Mouse (Mus musculus) heart, postnatal 36 days (tissue): ENCODE results near the gene 5330417C22Rik. TPM values are rescaled to one million over a fixed set of nuclear protein-coding genes. Genes with fewer than 3 reads are reported as not detected.
A peak's percentile ranks its signal among the peaks of the same experiment; 100 is the strongest.
"Not testable (repeated sequence)": the region's sequence is repeated elsewhere in the genome, so short reads cannot be mapped to it uniquely, and the experiment has no call there.

Experiments
- DNase-seq, 2 experiments: peaks; one replicate each; pipeline ENCODE4 v3.0.0; 2021 to 2022
- intact Hi-C: fragments of 180-260 bp; cut with DNase I; formaldehyde crosslinking; loops from one replicate; pipeline ENCODE4 v1.15.1; 2025
- total RNA-seq, 2 experiments: library from RNA; stranded (reverse); gene quantifications; 2 replicates each; pipeline ENCODE4 v1.2.3; 2021

5330417C22Rik gene
- total RNA-seq, 2 experiments from 2014 or later: not detected

DNA sequence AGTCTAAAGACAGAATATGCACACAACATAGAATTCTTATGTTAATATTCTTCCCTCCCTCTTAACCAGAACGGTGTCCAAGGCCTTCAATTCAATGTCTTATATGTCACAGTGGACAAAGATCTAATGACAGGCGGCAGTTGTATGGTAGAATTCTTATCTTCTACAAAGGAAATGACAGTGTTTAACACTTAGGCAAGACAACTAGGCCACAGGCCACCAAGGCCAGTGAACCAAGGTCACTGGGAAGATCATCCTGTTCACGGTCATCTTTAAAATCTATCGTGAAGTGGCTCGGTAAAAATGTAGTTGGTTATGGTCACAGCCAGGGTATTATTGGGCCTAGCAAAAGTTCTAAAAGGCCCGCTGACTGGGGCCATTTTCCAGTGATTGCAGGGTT is 2.4 kb downstream of the 5330417C22Rik start, which contains the start of gene 1700013F07Rik:
1700013F07Rik (plus strand) TSS at position 200 of the 400 bp plus-strand sequence.
- intact Hi-C loops: no loop called here
- DNase-seq: no peak

DNA sequence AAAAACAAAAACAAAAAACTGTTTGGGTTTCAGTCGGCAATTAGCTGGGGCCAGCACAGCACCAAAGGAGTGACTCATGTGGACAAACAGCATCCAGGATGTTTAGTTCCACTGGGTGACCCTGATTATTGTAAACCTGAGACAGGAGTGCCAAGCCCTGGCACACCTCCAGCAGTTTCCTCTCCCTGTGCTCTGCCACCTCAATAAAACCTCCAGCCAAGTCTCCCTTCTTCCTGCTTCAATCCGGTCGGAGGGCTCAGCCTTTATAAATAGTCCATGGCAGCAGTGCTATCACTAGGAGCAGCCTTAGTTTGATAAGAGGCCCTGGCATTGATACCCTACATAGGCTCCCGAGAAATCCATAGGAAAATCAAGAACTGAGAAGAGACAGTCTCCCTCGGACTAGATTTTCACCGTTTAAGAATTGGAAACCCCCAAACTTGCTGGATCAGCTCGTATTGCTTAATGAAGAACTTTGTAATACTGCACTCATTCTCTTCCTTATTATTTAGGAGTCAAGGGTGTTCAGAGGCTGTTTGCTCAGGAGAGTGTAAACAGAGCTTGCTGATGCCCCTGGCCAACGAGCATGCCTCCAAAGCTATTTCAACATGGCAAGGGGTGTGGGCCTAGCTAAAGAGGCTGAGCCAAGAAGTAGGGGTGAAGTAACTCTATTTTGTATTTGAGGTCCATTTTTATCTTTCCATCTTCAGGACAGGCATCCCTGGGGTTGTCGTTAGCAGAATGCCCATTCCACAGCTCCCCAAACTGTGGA is 3.0 kb downstream of the 5330417C22Rik start:
- intact Hi-C loops: no loop called here
- peak; percentile 9 to 17 for DNase-seq

DNA sequence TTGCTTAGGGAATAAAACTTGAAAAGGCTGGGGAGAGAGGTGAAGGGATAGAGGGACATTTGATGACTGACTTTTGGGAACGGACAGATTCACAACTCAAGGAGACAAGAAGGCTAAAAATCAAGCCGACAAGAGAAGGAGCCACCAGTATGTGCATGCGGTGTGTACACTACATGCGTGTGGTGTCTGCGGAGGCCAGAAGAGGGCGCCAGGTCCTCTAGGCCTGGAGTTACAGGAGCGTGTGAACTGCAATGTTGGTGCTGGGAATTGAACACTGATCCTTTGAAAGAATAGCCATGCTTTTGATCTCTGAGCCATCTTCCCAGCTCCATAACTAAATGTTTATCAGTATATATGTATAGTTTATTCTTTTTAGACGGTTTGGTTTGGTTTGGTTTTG is 7.8 kb downstream of the 5330417C22Rik start:
- no peak for DNase-seq
- intact Hi-C loops: no loop called here

DNA sequence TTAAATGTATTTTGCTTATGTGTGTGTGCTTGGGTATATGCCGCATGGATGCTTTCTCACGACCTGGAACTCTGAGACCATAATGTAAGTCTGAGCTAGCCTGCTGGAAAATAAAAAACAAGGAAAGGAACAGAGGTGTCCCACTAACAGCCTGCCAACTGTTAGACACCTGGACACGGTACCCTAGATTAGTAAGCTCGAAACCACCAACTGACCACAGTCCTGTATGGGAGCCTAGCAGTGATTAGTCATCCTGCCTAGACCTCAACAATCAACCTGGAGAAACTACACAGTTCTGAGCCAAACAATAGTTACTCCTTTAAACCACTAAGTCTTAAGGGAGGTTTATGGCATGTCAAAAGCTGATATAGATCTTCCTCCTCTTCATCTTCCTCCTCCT is 12.9 kb downstream of the 5330417C22Rik start:
- intact Hi-C loops: no loop called here
- DNase-seq: no peak

DNA sequence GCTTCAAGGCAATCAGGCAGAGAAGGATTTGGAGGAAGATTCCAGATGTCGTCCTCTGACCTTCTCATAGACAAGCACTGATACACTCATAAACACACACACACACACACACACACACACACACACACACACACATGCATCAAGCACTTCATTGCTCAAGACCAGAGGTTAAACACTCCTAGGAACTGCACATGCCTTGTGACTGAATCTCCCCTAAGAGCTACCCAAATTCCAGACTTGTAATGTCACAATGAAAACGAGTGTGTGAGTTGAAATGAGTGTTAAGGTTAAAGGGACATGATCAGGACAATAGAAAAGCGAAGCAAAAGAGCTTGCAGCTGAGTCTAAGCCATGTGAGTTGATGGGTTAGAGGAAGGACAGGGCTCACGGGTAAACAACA is 18.1 kb downstream of the 5330417C22Rik start:
- no peak for DNase-seq
- intact Hi-C loops: no loop called here

DNA sequence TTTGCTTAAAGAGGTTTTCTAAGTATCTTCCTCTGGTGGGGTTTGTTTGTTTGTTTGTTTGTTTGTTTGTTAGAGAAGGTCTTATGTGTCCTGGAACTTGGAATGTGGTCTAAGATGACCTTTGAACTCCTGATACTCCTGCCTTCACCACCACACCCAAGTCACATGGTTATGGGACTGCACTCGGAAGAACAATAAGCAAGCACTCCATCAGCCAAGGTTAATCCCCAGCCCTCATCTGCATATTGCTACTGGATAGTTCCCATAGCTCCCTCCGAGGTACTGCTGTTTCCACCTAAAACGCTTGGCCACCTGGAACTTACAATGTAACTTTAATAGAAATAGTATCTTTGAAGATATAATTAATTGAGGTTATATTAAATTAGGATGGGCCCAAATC is 22.9 kb downstream of the 5330417C22Rik start:
- intact Hi-C loops: no loop called here
- DNase-seq: no peak

DNA sequence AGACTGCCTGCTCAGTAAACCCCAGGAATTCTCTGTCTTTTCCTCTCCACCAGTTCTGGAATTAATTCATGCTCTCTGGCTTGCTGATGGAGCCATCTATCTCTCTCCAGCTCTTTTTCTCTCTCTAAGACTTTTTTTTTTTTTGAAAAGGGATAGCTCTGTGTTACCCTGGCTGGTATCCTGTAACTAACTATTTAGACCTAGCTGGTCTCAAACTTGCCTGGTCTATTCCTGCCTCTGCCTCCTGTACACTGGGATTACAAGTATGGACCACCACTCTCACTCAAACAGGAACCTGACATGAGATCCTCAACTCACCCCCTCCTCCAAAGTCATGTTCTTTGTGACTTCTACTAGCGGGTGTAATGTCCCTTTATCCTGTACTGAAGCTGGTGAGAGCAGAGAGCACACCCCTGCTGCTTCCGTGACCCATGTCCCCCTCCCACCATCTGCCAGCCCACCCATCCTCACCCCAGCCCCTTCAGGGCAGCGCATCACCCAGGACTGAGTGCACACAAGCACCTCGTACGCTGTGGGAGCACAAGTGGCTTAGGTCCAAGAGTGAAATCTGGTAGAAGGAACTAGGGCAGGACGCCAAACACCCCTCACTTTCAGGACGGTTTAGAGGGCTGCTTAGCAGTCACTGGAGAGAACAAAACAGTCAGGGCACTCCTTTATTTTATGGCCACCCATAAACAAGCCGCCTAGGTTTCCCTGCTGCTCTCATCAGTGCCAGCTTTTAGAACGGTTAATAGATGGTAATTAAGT is 25.4 kb downstream of the 5330417C22Rik start:
- DNase-seq: no peak
- intact Hi-C loops: no loop called here

DNA sequence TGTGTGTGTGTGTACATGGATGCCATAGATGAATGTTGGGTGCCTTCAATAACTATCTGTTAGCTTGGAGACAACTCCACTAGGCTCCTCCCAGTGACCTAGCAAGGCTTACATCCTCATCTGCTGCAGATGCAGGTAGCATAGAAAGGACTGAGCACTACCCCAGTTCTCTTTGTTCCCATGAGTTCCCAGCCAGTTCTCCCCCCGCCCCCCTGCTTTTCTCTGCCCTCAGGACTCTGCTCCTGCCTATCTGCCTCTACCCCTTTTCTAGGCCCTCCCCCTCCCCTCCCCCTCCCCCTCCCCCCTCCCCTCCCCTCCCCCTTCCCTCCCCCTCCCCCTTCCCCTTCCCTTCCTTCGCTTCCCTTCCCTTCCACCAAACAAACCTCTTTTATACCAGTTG is 26.2 kb downstream of the 5330417C22Rik start:
- no peak for DNase-seq
- intact Hi-C loops: no loop called here

DNA sequence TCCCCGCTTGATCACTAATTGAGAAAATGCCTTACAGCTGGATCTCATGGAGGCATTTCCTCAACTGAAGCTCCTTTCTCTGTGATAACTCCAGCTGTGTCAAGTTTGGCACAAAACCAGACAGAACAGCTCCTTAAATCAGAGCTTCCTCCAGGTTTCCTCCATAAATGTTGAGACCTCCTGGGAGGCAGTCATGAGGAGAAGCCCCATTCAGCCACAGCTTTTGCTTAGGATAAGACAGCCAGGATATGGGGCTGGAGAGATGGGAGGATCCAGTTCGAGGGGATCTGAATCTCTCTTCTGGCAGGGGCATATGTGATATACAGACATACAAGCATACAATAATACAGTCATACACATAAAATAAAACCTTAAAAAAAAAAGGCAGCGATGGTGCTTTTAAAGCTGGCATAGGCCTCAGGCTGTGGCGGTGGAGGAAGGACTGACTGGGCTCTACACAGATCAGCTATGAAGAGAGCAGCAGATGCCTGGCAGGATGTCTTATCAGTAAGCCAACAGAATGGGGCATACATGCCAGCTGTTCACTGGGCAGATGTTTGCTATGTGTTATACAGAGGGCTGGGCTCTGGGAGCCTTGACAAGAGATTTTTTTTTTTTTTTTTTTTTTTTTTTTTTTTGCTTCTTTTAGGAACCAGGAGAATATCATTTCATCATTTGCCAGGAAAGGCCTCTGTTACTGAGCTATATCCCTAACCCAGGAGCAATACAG is 27.4 kb downstream of the 5330417C22Rik start:
- intact Hi-C loops: no loop called here
- DNase-seq: no peak

DNA sequence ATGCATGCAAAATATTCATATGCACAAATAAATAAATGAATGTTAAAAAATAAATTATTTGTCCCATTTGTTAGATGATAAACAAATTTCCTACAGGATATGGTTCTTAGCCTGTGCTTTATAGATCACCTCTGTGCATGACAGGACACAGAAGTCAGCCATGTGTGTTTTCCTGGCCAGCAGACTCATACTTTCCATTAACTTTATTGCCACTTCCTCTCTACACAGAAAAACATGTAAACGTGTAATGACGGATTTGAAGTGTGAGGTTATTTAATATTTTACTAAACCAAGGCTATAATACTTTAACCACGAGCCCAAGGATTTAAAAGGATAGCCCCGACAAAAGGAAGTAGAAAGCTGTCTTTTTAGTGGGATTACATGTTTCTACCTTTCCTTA is 32.4 kb downstream of the 5330417C22Rik start:
- DNase-seq: no peak
- intact Hi-C loops: no loop called here

DNA sequence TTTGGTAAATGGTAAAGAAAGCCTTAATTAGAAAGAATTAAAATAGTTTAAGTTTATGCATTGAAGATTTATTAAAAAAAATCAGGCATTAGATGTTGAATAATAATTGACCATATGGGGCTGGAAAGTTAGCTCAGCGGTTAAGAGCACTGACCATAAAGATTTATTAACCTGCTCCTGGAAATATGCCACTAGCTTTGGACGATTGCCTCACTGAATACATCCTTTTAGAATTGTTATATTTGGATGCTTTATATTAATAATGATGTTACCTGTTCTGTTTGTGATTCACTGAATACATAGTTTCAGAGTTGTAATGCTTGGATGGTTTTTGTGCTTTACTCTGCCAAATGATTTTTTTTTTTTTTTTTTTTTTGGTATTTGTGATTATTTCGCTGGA is 34.9 kb downstream of the 5330417C22Rik start:
- intact Hi-C loops: not testable (repeated sequence)

DNA sequence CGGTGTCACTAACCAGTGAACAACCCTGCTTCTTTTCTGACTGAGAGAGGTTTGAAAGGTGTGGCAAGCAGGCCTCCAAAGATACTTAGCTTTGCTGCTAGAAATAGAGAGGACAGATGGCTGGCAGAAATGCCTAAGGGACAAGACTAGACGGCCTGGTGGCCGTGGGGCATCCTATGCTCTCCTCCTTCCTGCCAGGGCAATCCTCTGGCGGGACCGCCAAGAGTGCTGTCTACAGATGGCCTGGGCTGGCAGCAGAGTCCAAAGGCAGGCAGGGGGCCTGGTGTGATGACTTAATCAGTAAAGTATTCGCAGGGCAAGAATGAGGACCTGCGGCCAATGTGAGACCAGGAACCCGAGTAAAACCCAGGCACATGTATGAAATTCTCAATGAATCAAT is 36.5 kb downstream of the 5330417C22Rik start:
- DNase-seq: no peak
- intact Hi-C loops: no loop called here

More for the DNA sequence above, 34.9 kb downstream of the 5330417C22Rik start:
- not testable (repeated sequence) for DNase-seq

DNA sequence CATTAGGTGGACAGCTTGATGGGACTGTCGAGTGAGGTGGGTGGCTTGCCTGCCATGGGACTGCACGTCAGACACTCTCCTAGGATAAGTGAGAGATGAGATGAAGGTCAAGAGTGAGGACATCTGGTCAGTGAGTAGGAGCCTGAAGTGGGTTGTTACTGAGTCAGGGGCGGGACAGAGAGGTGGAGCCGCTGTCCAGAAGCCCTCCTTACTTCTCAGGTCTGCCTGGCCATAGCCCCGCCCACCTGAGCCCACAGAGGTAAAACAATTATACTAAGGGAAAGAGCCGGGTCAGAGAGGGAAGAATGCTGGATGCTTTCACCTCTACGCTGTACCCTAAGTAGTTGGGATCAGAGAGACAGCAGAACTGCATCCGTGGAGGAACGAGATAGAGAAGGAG is 38.7 kb downstream of the 5330417C22Rik start:
- no peak for DNase-seq
- intact Hi-C loops: no loop called here

DNA sequence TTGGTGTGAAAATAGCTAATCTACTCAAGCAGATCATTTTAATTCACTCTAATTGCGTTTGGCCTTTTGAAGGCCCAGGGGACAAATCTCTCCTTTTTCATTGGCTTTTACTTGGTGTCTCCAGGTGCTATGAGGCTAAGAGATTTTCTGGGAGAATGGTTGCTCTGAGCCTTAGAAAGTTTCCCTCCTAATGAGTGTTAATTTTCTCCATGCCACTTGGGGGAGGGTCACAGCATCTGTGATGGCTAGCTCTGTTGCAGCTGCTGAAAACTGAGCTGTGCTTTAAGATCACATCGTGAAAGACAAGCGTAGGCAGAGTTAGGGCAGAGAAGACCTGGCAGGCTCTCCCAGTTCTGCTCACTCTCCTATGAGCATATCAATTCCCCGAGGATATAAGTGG is 40.9 kb downstream of the 5330417C22Rik start:
- intact Hi-C loops: no loop called here
- no peak for DNase-seq

DNA sequence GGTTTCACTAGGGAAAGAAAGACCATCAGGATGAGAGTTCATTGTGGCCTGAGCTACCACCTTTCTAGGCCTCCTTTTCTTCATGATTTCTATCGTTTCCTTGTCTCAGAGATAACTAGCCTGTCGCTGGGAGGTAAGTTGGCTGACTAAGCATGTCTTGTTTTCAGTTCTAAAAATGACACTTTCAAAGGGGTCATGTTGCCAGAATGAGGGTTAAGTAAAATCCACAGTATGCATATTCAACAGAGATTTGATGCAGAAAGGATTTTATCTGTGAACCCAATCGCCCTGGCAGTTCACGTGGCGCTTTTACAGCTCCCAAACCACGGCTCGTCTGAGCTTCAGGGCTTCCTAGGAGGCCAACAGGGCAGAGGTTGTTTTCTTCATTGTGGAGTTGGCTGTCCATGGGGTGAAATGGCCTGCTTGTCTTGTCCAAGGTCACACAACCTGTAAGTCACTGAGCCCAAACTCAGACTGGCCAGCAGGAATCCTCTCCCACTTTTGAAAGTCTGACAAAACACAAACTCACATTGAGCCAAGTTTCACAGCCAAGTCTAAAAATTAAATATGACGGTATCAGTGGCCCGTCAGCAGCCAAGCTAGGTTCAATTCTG is 41.4 kb downstream of the 5330417C22Rik start:
- no peak for DNase-seq

DNA sequence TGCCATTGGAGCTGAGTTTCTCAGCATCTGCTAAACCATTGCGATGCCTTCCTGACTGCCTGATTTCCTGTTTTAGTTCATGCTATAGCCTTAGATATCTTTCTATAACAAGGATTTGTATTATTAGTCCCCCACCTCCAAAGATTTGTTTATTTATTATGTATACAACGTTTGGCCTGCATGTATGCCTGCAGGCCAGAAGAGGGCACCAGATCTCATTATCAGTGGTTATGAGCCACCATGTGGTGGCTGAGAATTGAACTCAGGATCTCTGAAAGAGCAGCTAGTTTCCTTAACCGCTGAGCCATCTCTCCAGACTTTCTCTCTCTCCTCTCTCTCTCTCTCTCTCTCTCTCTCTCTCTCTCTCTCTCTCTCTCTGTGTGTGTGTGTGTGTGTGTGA is 46.4 kb downstream of the 5330417C22Rik start:
- intact Hi-C loops: no loop called here
- DNase-seq: no peak

More for the DNA sequence above, 41.4 kb downstream of the 5330417C22Rik start:
- intact Hi-C loops: no loop called here

DNA sequence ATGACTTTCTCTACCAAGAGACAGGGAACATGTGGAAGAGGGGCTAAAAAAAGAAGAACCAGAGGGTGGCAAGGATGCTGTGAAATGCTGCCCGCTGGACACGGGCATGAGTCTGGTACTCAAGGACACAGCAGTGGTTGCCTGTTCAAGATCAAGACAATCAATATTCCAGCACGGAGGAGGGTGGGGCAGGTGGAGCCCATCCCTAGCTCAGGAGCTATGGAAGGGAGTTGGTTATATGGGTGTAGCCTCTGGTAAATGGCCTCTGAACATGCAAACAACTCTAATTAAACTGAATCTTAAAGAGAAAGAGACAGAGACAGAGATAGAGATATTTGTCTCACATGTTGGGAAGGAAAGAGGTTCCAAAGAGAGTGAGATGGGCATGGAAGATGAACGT is 51.6 kb downstream of the 5330417C22Rik start:
- intact Hi-C loops: no loop called here
- no peak for DNase-seq

DNA sequence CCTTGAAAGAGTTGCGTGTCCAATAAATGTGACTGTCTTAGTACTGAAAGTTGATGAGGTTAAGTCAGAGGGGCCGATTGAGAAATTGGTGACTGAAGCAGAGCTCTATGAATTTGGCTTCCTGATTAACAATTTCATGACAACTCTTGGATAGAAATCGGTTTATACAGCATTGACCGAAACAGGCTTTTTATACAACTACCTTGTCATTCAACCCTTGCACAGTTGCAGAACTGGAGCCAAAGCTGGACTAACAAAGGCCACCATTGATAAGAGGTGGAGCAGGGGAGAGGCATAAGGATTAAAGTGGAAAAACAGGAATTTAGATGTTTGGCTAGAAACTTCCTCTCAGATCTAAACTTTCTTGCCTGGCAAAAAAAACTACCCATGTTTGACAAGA is 57.5 kb downstream of the 5330417C22Rik start:
- intact Hi-C loops: no loop called here
- DNase-seq: no peak

DNA sequence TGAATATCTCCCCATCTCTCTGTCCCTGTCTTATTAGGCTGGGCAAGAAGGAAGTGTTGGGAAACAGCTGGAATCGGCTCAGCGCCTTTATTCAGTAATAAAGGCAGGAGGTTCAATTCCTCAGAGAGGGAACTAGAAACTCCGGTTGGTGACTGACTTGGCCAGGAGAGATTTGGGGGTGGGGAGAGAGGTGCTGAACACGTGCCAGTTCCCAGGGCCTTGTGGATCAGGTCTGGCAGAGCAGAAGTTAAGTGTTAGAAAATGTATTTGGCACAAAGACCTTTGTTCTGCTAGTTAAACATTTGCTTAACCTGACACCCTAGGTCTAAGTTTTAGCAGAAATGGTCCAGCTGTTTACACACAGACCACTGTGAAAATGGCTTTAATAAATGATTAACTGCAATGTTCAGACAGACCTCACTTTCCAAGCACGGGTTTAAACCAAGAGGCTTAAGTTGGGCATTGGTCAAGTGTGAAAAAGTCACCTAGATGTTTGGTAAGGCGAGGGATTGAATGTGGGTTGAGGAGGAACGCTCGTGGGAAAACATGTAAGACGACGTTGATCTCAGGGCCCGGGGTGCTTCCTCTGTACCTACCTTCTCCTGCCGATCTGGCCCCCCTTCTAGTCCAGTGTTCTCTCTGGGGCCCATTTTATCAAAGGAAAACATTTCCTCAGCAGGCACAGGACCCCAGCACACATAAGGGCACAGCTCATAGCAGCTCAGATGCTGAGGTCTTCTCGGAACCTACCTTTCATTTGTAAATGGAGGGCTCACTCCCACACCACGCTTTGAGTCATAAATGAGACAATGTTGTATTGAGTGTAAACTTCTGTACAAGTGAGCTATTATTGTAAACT is 59.3 kb downstream of the 5330417C22Rik start:
- peak in 1 of 2 experiments; percentile 7 for DNase-seq
- intact Hi-C loops: no loop called here

DNA sequence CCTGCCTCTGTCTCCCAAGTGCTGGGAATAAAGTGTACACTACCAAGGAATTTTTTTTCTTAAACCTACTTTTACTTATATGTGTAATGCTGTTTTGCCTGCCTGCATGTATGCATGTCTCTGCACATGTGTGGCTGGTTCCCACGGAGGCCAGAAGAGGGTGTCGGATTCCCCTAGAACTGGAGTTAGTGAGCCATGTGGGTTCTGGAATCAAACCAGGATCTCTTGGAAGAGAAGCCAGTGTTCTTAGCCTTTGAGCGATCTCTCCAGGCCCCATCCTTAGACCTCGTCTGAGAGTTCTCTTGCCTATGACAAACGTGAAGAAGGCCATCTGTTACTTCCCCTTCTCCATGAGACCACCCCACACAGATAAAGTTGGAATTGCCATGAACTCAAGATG is 60.8 kb downstream of the 5330417C22Rik start:
- intact Hi-C loops: no loop called here
- no peak for DNase-seq
